Mouse (Mus musculus) CH12.LX (cell line): ENCODE measurements around the gene Mfap3l. TPM values are rescaled to one million over a fixed set of nuclear protein-coding genes. Genes with fewer than 3 reads are reported as not detected.

Experiments
- DNase-seq: peaks from one replicate; pipeline ENCODE4 v3.0.0-alpha.2; 2013; ENCODE audit errors: extremely low read depth
- H3K27ac ChIP-seq: 2 replicates; pipeline ENCODE4 v1.5.1; 2012; ENCODE audit warnings: low read depth, mild to moderate bottlenecking, control low read depth, moderate library complexity; ENCODE audit not compliant: insufficient read depth
- H3K27me3 ChIP-seq: replicated peaks from 2 replicates; pipeline ENCODE3; 2012; ENCODE audit warnings: inconsistent platforms
- H3K36me3 ChIP-seq, 2 experiments: replicated peaks in 1 of 2; 2 replicates each; pipeline versions ENCODE3 to v1.6.1; 2012; ENCODE audit warnings: inconsistent platforms in 1 of 2, low read length in 1 of 2, mild to moderate bottlenecking in 1 of 2, mixed read lengths in 1 of 2, moderate library complexity in 1 of 2; ENCODE audit not compliant: control insufficient read depth in 1 of 2, insufficient read depth in 1 of 2
- H3K4me1 ChIP-seq, 2 experiments: 2 replicates each; pipeline ENCODE4 v1.6.1; 2012; ENCODE audit warnings: inconsistent platforms in 1 of 2, moderate library complexity in 1 of 2; ENCODE audit not compliant: insufficient read depth in 2 of 2, control insufficient read depth in 1 of 2
- H3K4me2 ChIP-seq: 2 replicates; pipeline ENCODE4 v1.6.1; 2012; ENCODE audit warnings: low read depth, mild to moderate bottlenecking, control low read depth; ENCODE audit not compliant: poor library complexity, insufficient read depth, severe bottlenecking
- H3K4me3 ChIP-seq, 3 experiments: fragments of 150-350 bp in 1 of 3; sonication (generic) in 1 of 3; replicated peaks in 1 of 3; 2 replicates each; pipeline versions ENCODE3 to v1.5.1; 2011 to 2012; ENCODE audit warnings: low read depth in 2 of 3, low read length in 2 of 3, mild to moderate bottlenecking in 2 of 3, moderate library complexity in 2 of 3, control low read depth in 1 of 3, improper control_type of control experiment in 1 of 3, inconsistent platforms in 1 of 3, mixed read lengths in 1 of 3; ENCODE audit not compliant: poor library complexity in 1 of 3
- H3K79me2 ChIP-seq: replicated peaks from 2 replicates; pipeline ENCODE4 v1.6.1; 2012; ENCODE audit warnings: mild to moderate bottlenecking, moderate library complexity; ENCODE audit not compliant: control insufficient read depth, poor library complexity, insufficient read depth, severe bottlenecking; ENCODE audit errors: extremely low read depth
- H3K9ac ChIP-seq: 2 replicates; pipeline ENCODE4 v1.6.1; 2012; ENCODE audit warnings: low read depth, mild to moderate bottlenecking, control low read depth, moderate library complexity; ENCODE audit not compliant: insufficient read depth
- H3K9me3 ChIP-seq: replicated peaks from 2 replicates; pipeline ENCODE3; 2012; ENCODE audit warnings: low read length, inconsistent platforms, mixed read lengths
- BHLHE40 ChIP-seq: IDR thresholded peaks from 2 replicates; pipeline ENCODE4 v1.6.1; 2011; ENCODE audit warnings: mild to moderate bottlenecking, low read depth, low read length, improper control_type of control experiment
- CHD1 ChIP-seq: IDR thresholded peaks from 2 replicates; pipeline ENCODE4 v1.6.1; 2012; ENCODE audit warnings: low read depth, low read length, improper control_type of control experiment, inconsistent platforms
- CHD2 ChIP-seq: IDR thresholded peaks from 2 replicates; pipeline ENCODE4 v1.6.1; 2011; ENCODE audit warnings: low read length, improper control_type of control experiment
- ELF1 ChIP-seq: IDR thresholded peaks from 2 replicates; pipeline ENCODE4 v1.6.1; 2014; ENCODE audit warnings: low read depth, mild to moderate bottlenecking, inconsistent platforms, low read length, improper control_type of control experiment
- EP300 ChIP-seq: IDR thresholded peaks from 2 replicates; pipeline ENCODE4 v1.6.1; 2011; ENCODE audit warnings: low read length, improper control_type of control experiment
- ETS1 ChIP-seq: conservative IDR thresholded peaks from 2 replicates; pipeline ENCODE4 v1.6.1; 2012; ENCODE audit warnings: low read depth, mild to moderate bottlenecking, inconsistent platforms, low read length, improper control_type of control experiment, moderate library complexity
- IRF4 ChIP-seq: IDR thresholded peaks from 2 replicates; pipeline ENCODE4 v1.6.1; 2014; ENCODE audit warnings: low read depth, mild to moderate bottlenecking, inconsistent platforms, low read length, improper control_type of control experiment
- JUN ChIP-seq: IDR thresholded peaks from 2 replicates; pipeline ENCODE4 v1.6.1; 2011; ENCODE audit warnings: low read depth, mild to moderate bottlenecking, low read length, improper control_type of control experiment, moderate library complexity; ENCODE audit not compliant: insufficient read depth
- JUND ChIP-seq: conservative IDR thresholded peaks from 2 replicates; pipeline ENCODE4 v1.6.1; 2011; ENCODE audit warnings: low read depth, low read length, improper control_type of control experiment
- KAT2A ChIP-seq: IDR thresholded peaks from 2 replicates; pipeline ENCODE4 v1.6.1; 2012; ENCODE audit warnings: low read length, improper control_type of control experiment, inconsistent platforms; ENCODE audit not compliant: insufficient replicate concordance
- MAX ChIP-seq: IDR thresholded peaks from 2 replicates; pipeline ENCODE4 v1.6.1; 2011; ENCODE audit warnings: low read length, improper control_type of control experiment
- MAZ ChIP-seq: IDR thresholded peaks from 2 replicates; pipeline ENCODE4 v1.6.1; 2012; ENCODE audit warnings: low read depth, mild to moderate bottlenecking, inconsistent platforms, low read length, improper control_type of control experiment, moderate library complexity
- MXI1 ChIP-seq: IDR thresholded peaks from 2 replicates; pipeline ENCODE4 v1.6.1; 2011; ENCODE audit warnings: mild to moderate bottlenecking, low read depth, low read length, improper control_type of control experiment
- NELFE ChIP-seq: IDR thresholded peaks from 2 replicates; pipeline ENCODE4 v1.6.1; 2011; ENCODE audit warnings: low read depth, low read length, improper control_type of control experiment
- NRF1 ChIP-seq: IDR thresholded peaks from 2 replicates; pipeline ENCODE4 v1.6.1; 2014; ENCODE audit warnings: low read depth, mild to moderate bottlenecking, inconsistent platforms, low read length, improper control_type of control experiment, moderate library complexity
- PAX5 ChIP-seq: IDR thresholded peaks from 2 replicates; pipeline ENCODE4 v1.6.1; 2012; ENCODE audit warnings: low read length, inconsistent platforms, mixed read lengths
- POLR2A ChIP-seq: IDR thresholded peaks from 2 replicates; pipeline ENCODE4 v1.6.1; 2011; ENCODE audit warnings: low read depth, mild to moderate bottlenecking, improper control_type of control experiment, low read length
- POLR2AphosphoS2 ChIP-seq: IDR thresholded peaks from 2 replicates; pipeline ENCODE4 v1.6.1; 2011; ENCODE audit warnings: low read depth, low read length, improper control_type of control experiment
- RAD21 ChIP-seq: IDR thresholded peaks from 2 replicates; pipeline ENCODE4 v1.6.1; 2011; ENCODE audit warnings: low read depth, mild to moderate bottlenecking, low read length, improper control_type of control experiment, moderate library complexity
- SIN3A ChIP-seq: IDR thresholded peaks from 2 replicates; pipeline ENCODE4 v1.6.1; 2012; ENCODE audit warnings: low read length, improper control_type of control experiment, inconsistent platforms
- SMC3 ChIP-seq: IDR thresholded peaks from 2 replicates; pipeline ENCODE4 v1.6.1; 2011; ENCODE audit warnings: low read depth, low read length, improper control_type of control experiment
- TBP ChIP-seq: conservative IDR thresholded peaks from 2 replicates; pipeline ENCODE4 v1.6.1; 2011; ENCODE audit warnings: low read depth, low read length, improper control_type of control experiment
- TCF12 ChIP-seq: IDR thresholded peaks from 2 replicates; pipeline ENCODE4 v1.6.1; 2014; ENCODE audit warnings: low read depth, mild to moderate bottlenecking, inconsistent platforms, low read length, improper control_type of control experiment
- USF1 ChIP-seq: IDR thresholded peaks from 2 replicates; pipeline ENCODE4 v1.6.1; 2014; ENCODE audit warnings: low read depth, mild to moderate bottlenecking, inconsistent platforms, low read length, improper control_type of control experiment
- USF2 ChIP-seq: conservative IDR thresholded peaks from 2 replicates; pipeline ENCODE4 v1.6.1; 2011; ENCODE audit warnings: low read depth, low read length, improper control_type of control experiment
- ZKSCAN1 ChIP-seq: IDR thresholded peaks from 2 replicates; pipeline ENCODE4 v1.6.1; 2012; ENCODE audit warnings: low read depth, inconsistent platforms, low read length, improper control_type of control experiment, borderline replicate concordance
- ZMIZ1 ChIP-seq: IDR thresholded peaks from 2 replicates; pipeline ENCODE4 v1.6.1; 2012; ENCODE audit warnings: low read depth, mild to moderate bottlenecking, inconsistent platforms, low read length, improper control_type of control experiment
- dilution Hi-C: fragments of 300-500 bp; cut with MboI; formaldehyde crosslinking; loops from 2 replicates; pipeline ENCODE4 v1.14.3; 2020; ENCODE audit warnings: low sequenced_read_pairs; ENCODE audit not compliant: extremely low pct_unique_long_range_greater_than_20kb, extremely low pct_ligation_motif_present
- in situ Hi-C: fragments of 300-500 bp; cut with MboI; formaldehyde crosslinking; loops from 3 replicates; pipeline ENCODE4 v1.14.3; 2019; ENCODE audit warnings: low sequenced_read_pairs, low pct_ligation_motif_present, low pct_unique_long_range_greater_than_20kb, mixed read lengths
- polyA plus RNA-seq: library from polyadenylated mRNA; unstranded; fragments of >175 nt; gene quantifications from 2 replicates; pipeline ENCODE4 v1.2.1, GENCODE M21; 2012; ENCODE audit warnings: low read depth; ENCODE audit not compliant: insufficient read length
- total RNA-seq, 2 experiments: library from RNA; depleted of rRNA; stranded (reverse); fragments of 300-350 nt in 1 of 2; fragments of >200 nt in 1 of 2; gene quantifications; 2 replicates each; pipeline ENCODE4 v1.2.3; 2012 to 2014

The Mfap3l gene
- total and polyA plus RNA-seq, 3 experiments = 0.05 to 0.98 (median 0.24) TPM

DNA sequence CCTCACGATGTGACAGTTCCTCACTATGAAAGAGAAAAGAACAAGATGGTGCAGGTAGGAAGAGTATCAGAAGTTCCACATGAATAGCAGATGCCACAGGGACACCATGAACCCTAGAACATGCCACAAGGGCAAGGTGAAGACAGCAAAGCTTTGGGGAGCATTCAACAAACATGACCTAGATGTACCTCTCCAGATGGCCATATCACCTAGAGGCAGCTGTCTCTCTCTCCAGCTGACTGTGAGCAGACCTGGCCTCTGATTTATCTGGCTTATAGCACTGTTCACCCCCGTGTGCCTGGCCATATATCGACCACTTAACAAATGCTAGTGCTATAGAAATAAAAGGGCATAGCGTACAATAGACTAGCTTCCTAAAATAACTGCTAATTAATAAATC, 17.5 kb downstream of the Mfap3l start:
- no peak overlapping the region for H3K4me2 ChIP-seq
- no peak overlapping the region for H3K27ac ChIP-seq
- no peaks in the 10 kb centered on the region for H3K27me3 ChIP-seq
- no peaks in the 10 kb centered on the region for H3K4me1 ChIP-seq
- no peak overlapping the region for H3K4me3 ChIP-seq
- H3K9ac ChIP-seq = no peak overlapping the region
- no peak for DNase-seq
- H3K79me2 ChIP-seq = no peaks in the 10 kb centered on the region
- no peaks in the 10 kb centered on the region for H3K36me3 ChIP-seq
- no peaks in the 10 kb centered on the region for H3K9me3 ChIP-seq
- in situ Hi-C loops = no loop called here
- dilution Hi-C loops = no loop called here
- TF ChIP-seq TBP = no peak
- no peak for TF ChIP-seq PAX5
- no peak for TF ChIP-seq SMC3
- no peak for TF ChIP-seq ZMIZ1
- no peak for TF ChIP-seq MAX
- TF ChIP-seq POLR2A = no peak
- TF ChIP-seq CHD1 = no peak
- no peak for TF ChIP-seq MAZ
- TF ChIP-seq TCF12 = no peak
- TF ChIP-seq ZKSCAN1 = no peak
- no peak for TF ChIP-seq USF1
- no peak for TF ChIP-seq BHLHE40

DNA sequence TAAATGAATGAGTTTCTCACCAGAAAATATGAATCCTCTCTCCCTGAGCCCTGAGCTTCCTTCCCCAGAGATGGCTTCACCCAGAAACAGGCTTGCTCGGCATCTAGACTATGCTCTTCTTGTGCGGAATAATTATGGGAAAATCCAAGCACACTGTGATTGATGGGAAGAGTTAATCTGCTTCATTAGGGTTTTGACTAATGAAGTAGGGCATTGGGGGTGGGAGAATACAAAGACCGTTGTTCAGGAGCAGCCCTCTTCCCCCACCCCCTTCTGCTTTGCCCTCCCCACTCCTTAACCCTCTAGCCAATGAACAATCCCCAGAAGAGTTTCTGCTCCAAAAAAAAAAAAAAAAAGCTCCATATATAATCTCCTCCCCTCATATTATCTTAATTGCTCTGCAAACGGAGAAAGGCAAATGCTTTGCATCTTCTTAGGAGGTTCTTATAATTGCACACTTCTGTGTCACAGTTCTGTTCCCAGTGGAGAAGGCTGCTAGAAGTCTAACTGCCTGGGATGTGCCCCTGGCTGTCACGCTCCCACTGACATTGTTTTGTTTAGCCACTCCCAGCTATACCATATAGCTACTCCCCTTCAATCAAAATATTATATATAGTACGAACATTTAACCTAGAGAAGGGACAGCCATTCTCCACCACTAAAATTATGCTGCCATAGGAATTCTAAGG, 24.9 kb downstream of the Mfap3l start:
- Histone ChIP-seq H3K36me3 (no peaks in the 10 kb centered on the region), H3K27ac (no peak overlapping the region), H3K4me2 (no peak overlapping the region), H3K9ac (no peak overlapping the region), H3K79me2 (no peaks in the 10 kb centered on the region), H3K4me1 (no peaks in the 10 kb centered on the region), H3K9me3 (no peaks in the 10 kb centered on the region), H3K27me3 (no peaks in the 10 kb centered on the region), H3K4me3 (no peak overlapping the region)
- no peak for TF ChIP-seq ETS1
- TF ChIP-seq NRF1 = no peak
- no peak for TF ChIP-seq EP300
- no peak for TF ChIP-seq USF2
- TF ChIP-seq KAT2A = no peak
- no peak for TF ChIP-seq CHD1
- no peak for TF ChIP-seq USF1
- TF ChIP-seq JUN = no peak
- no peak for TF ChIP-seq SIN3A
- no peak for TF ChIP-seq SMC3
- no peak for TF ChIP-seq MAX
- no peak for TF ChIP-seq RAD21
- TF ChIP-seq CHD2 = no peak
- TF ChIP-seq NELFE = no peak
- no peak for TF ChIP-seq ELF1
- no peak for TF ChIP-seq POLR2AphosphoS2
- TF ChIP-seq MXI1 = no peak
- no peak for TF ChIP-seq JUND
- TF ChIP-seq IRF4 = no peak
- DNase-seq = no peak
- dilution Hi-C loops (no loop called here), in situ Hi-C loops (no loop called here)
